Mouse (Mus musculus) heart, postnatal 25 days (tissue): ENCODE measurements around the gene Sema4d. TPM values are rescaled to one million over a fixed set of nuclear protein-coding genes. Genes with fewer than 3 reads are reported as not detected.
A peak's percentile ranks its signal among the peaks of the same experiment; 100 is the strongest.

ENCODE experiments used
- DNase-seq: peaks from one replicate; pipeline ENCODE4 v3.0.0; 2022; ENCODE audit warnings: low spot score
- intact Hi-C: fragments of 180-260 bp; cut with DNase I; formaldehyde crosslinking; loops from one replicate; pipeline ENCODE4 v1.15.1; 2025
- total RNA-seq, 2 experiments: library from RNA; stranded (reverse); gene quantifications; 2 replicates each; pipeline ENCODE4 v1.2.3; 2021

Sema4d gene
- total RNA-seq, 2 experiments from 2014 or later = 61.6 to 70.0 TPM

DNA sequence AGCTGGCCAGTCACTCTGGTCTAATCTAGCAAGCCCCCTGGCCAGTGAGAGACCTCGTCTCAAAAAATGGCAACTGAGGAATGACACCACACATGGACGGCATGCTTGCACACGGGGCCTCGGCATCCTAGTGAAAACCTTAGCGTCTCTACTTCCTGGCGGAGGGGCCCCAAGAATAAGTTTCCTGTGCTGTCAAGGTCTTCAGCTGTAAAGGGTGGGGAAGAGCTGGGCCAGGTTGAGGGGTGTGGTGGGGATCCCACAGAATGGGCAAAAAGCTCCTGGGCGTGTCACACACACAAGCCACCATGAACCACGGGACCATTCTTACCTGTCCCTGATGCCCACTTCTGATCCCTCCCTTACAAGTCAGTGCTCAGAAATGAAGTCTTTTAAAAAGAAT lies 9.1 kb downstream of the Sema4d start:
- no peak for DNase-seq
- intact Hi-C loops = no loop called here

- intact Hi-C loops = no loop called here
- no peak for DNase-seq
Observed at GRCm38 (mm10) chr13:51783857-51784256, 9.7 kb downstream of the Sema4d start.

DNA sequence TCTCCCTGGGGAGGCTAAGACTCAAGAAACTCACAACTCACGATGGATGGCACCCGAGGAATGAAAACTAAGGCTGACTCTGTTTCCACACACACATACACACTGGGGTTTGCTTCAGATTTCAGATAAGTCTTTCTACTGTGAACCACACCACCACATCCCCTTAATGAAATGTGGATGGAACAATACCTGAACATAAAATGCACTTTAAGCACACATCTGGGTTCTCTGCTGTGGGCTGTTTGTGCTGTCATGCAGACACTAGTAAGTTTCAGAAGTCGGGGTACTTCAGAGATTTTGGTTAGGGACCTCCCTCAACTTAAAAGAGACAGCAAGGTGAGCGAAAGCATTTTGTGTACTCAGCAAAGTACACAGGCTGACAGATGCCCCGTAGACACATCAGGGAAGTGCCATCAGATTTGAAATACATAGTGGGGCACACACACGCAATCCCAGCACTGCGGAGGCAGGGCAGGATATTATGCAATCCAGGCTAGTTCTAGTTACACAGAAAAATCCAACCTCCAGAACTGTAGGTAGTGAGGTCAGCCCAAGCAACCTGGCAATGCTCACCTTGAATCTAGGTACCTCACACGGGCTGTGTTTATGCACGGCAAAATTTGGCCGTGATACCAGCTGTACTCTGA lies 12.9 kb downstream of the Sema4d start:
- intact Hi-C loops = no loop called here
- DNase-seq = no peak

- intact Hi-C loops = no loop called here
- no peak for DNase-seq
Observed at GRCm38 (mm10) chr13:51778983-51779962, 14.3 kb downstream of the Sema4d start.

GRCm38 (mm10) chr13:51778351-51778982 lies 15.1 kb downstream of the Sema4d start:
- intact Hi-C loops = no loop called here
- DNase-seq = no peak

GRCm38 (mm10) chr13:51777738-51778274 lies 15.7 kb downstream of the Sema4d start:
- DNase-seq = peak; percentile 46
- intact Hi-C loops = no loop called here

- intact Hi-C loops = no loop called here
- DNase-seq = peak; percentile 77
Observed at GRCm38 (mm10) chr13:51777048-51777737, 16.4 kb downstream of the Sema4d start.

DNA sequence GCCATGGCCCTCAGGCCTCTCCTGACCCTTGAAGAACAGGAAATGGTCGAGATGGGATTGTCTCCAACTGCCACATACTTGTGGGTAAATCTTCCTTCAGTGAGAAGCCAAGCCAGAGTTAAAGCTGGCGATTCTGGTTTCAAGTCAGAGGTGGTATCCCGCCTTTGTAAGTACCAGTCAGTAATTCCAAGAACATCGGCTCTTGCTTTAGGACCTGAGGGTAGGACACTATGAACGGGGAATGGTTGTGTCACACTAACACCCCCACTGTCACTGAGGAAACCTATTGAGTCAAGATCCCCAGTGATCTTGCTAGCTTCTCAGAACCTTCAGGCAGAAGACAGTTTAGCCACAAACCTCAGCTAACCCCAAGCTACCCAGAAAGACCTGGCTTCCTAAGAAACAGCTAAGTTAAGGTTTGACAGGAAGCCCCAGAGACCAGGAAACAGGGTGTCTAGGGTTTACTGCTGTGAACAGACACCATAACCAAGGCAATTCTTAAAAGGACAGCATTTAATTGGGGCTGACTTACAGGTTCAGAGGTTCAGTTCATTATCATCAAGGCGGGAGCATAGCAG lies 17.3 kb downstream of the Sema4d start:
- intact Hi-C loops = no loop called here
- no peak for DNase-seq

GRCm38 (mm10) chr13:51771802-51772206 lies 21.7 kb downstream of the Sema4d start:
- no peak for DNase-seq
- intact Hi-C loops = no loop called here

GRCm38 (mm10) chr13:51770647-51771427 lies 22.7 kb downstream of the Sema4d start:
- intact Hi-C loops = no loop called here
- DNase-seq = no peak

GRCm38 (mm10) chr13:51767991-51768761 lies 25.4 kb downstream of the Sema4d start:
- DNase-seq = no peak
- intact Hi-C loops = no loop called here

DNA sequence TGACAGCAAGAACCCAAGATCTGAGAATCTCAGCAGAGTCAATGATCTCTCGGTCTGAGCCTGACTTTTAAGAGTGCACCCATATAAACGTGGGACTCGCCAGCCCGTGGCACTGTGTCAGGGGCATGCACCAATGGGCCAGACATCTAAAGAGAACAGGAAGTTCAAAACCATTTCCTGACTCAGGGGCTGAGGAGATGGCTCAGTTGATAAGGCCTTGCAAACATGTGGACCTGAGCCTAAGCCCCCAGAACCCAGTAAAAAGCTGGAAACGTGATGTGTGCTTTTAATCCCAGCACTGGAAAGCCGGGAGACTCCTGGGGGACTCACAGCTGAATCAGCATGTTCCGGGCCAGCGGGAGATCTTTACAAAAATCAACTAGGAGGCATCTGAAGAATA lies 26.0 kb downstream of the Sema4d start:
- DNase-seq = no peak
- intact Hi-C loops = no loop called here

DNA sequence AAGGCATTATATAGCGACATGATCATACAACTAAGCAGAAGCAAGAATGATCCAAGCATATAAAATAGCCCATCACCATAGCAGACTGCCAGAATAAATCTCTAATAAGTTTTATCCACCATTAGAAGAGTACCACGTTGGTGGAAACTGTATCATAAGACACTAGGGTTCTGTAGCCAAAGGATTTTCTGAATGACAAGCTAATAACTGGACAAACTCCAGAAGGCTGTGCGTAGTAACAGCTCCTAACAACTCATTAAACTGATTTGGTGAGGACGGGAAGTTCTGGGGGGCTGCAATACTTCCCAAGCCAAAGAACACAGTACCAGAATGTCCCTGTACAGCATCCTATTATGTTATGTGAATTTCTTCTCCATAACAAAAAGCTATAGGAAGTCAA lies 26.8 kb downstream of the Sema4d start:
- no peak for DNase-seq
- intact Hi-C loops = no loop called here

DNA sequence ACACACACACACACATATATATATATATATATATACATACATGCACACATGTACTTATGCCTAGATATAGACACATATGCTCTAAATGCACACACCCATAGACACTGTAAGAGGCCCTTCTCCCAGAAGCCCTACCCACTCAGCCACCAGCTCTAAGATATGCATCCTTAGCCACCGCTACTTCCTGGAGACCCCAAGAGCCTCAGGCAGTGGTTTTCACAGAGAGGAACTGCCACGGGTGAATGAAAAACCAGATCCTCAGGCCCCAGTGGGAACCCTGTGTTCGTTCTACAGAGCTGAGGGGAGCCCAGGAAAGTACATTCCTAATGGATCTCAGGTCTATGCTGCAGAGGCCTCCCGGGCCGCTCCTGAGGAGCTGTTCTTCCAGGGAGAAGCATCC lies 28.2 kb downstream of the Sema4d start:
- DNase-seq = no peak
- intact Hi-C loops = no loop called here

GRCm38 (mm10) chr13:51763019-51763698 lies 30.4 kb downstream of the Sema4d start:
- DNase-seq = no peak
- intact Hi-C loops = no loop called here

- intact Hi-C loops = no loop called here
- DNase-seq = peak; percentile 44
Observed at GRCm38 (mm10) chr13:51761186-51761813, 32.2 kb downstream of the Sema4d start.
